Mouse (Mus musculus): ENCODE results near the gene Synm.

Gene Synm

GRCm38 (mm10) chr7:67749441-67750239 lies 9.9 kb downstream of the Synm start:
- in situ Hi-C loops (cut with MboI, MseI), result no loop called here

DNA sequence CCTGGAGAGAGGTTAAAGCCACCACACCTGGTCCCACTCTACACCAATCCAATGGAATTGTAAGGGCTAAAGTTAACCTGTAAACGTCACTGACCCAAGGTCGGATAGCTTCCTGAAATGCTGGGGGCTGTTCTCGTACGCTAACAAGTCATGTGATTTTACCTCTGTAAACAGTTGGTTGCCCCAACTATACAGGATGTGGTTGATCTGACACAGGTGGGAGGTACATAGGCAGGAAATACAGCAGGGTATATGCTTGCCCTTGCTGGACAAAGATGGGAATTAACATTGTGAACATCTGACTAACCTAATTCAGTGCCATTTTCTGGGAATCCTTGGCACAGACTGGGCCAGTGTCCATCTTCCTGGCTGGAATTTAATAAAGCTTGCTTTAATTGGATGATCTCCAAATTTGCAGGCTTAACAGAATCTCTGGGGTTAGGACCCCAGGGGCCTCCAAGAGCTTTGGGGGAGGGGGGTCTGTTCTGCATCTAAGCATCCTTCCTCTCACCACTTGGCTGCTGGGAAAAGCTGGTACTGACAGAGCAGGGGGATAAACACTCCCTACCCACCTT lies 11.7 kb downstream of the Synm start:
- in situ Hi-C loops (cut with MboI, MseI), result no loop called here

DNA sequence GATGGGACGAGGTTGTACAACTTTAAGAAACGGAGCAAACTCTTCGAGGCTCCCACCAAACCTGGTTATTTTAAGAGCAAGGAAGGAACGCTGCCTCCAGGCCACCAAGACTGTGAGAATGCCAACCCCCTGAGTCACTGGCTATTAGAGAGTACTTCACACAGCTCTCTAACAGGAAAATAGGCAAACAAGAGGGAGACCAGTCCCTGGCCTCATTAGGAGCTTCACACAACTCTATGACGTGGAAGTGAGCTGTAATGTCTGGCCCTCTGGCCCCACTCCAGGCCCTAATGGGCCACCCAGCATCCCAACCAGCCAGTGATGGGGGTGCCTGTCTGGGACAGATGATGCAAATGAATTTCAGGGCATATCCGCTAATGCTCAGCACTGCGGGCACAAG lies 17.8 kb downstream of the Synm start:
- in situ Hi-C loops (cut with MboI, MseI), result no loop called here

DNA sequence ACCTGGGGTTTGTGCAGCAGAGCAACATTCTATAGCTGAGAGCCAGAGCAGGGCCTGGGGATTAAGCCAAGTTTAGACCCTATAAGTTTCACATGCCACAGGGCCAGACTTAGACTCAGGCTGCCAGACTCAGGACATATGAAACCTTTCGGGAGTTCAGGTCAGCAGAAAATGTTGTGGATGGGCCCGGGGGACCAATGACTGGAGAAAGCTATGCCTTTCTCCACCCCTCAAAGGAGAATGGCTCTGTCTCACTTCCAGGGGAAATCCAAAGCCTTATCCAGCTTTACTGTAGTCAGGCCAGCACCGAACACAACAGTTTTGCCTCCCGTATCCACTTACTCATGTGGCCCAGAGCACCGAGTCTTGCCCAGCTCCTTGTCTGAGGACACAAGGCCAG lies 18.7 kb downstream of the Synm start:
- in situ Hi-C loops (cut with MboI, MseI), result no loop called here

DNA sequence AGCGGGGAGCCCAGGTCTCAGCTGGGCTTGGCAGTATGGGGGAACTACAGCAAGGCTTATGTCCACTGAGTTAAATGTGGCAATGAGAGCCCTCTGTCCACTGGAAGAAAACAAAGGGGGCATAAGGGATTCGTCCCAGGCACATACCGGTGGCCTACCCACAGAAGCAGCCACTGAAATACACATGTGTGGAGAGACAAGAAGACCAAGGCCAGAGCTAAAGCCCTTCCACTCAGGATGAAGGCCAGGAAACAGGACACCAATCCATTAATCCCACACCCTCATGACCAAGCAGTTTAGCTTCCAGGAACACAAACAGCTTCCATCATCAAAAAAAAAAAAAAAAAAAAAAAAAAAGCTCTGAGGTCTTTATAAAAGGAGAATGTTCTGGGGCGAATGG lies 19.2 kb downstream of the Synm start:
- in situ Hi-C loops (cut with MboI, MseI), result no loop called here

GRCm38 (mm10) chr7:67732276-67732675 lies 27.3 kb downstream of the Synm start:
- in situ Hi-C loops (cut with MboI, MseI), result no loop called here

DNA sequence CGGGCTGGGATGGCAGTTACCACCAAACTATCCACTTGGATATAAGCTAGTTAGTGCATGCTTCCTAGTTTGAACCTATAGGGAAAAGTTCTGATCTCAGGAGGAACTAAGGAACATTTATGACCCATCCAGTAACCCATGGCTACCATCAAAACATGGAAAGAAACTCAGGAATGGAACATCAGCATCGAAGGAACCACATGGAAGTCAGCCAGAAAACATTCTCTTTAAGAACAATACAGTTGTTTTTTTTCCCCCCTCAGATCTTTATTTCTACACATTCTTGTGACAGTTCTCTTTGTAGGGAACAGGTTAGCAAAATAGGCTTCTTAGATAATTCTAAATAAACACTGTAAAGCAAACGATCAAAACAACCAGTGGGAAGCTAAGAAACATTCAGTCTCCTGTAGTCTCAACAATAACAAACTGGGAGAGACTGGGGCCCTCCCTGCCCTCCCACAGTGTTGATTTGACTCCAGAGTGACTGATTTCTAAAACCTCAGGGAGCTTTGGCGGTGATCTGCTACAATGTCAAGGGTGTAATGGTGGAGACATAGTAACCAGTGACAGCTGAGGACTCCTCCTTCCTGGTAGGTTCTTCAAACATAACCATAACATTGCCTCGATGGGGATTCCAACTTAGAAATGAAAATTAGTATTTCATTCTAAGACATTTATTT lies 29.0 kb downstream of the Synm start:
- in situ Hi-C loops (cut with MboI, MseI), result no loop called here

DNA sequence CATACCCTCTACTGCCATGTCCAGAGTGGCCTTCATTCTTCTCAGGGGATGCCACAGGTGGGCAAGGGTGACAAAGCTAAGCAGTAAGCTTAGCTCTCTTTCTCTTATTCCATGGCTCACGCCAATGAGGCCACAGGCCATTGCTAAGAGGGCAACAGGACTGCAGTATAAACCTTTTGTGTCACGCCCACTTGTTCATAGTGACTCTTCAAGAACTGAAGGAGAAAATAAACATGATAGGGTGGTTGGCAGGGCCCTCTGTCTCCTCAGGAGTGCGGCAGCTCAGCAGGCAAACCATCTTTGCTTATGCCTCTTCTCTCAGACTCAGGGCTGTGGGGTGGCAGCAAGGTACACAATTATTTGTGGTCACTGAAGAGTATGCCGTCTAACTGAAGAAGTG lies 30.7 kb downstream of the Synm start:
- in situ Hi-C loops (cut with MboI, MseI), result no loop called here

DNA sequence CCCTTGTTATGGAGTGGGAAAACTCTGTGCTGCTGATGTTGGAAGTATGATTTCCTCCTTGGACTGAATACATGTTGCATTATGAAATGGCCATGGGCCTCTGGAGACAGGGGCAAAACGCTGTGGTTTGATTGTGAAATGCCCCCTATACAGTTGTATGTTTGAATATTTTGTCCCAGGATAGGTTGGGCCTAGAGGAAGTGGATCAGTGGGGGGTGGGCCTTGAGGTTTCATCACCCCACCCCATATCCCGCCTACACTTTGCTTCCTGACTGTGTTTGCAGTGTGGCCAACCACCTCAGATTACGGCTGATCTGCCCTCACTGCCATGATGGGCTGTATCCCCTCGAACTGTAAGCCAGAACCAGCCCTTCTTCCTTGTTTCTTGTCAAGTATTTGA lies 31.3 kb downstream of the Synm start:
- in situ Hi-C loops (cut with MboI, MseI), result no loop called here

GRCm38 (mm10) chr7:67725016-67725415 lies 34.5 kb downstream of the Synm start:
- in situ Hi-C loops (cut with MboI, MseI), result no loop called here

GRCm38 (mm10) chr7:67724536-67724935 lies 35.0 kb downstream of the Synm start:
- in situ Hi-C loops (cut with MboI, MseI), result no loop called here

DNA sequence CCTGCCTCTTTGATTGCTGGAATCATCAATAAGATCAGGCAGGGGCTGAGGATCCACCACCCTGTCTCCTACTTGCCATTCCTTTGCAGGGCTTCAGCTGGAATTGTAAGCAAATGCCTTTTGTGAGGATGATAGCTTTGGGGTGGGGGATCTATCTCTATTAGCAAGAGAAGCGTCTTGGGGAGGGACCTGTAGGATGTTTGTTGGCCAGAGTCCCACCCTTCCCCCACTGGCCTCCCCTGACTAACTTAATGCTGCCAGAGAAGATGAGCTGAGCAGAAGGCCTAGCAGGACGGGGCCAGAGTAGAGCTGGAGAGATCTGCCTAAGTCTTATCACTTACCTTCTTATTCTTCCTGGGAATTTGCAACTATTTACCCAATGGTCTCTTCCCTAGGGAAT lies 37.4 kb downstream of the Synm start:
- in situ Hi-C loops (cut with MboI, MseI), result no loop called here

DNA sequence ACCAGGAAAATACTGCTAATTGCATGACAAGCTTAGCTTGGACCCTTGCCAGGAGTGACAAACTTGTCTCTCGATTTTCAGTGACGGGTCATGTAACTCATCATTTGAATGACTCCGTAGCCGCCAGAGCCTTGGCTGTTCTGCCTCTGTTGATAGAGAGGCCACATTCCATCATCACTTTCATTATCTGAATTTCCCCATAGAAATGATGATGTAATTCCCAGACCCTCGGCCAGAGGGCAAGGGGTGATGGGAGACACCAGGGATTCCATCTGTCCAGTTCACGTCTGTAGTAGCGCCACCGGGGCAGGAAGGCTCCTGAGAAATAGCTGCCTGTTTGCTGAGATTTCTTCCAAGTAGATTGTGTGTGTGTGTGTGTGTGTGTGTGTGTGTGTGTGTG lies 40.7 kb downstream of the Synm start:
- in situ Hi-C loops (cut with MboI, MseI), result loop anchor here in 1 of 2 experiments (10.0 kb wide), 1 partner anchor 764 kb away; no protein-coding TSS in a partner anchor

DNA sequence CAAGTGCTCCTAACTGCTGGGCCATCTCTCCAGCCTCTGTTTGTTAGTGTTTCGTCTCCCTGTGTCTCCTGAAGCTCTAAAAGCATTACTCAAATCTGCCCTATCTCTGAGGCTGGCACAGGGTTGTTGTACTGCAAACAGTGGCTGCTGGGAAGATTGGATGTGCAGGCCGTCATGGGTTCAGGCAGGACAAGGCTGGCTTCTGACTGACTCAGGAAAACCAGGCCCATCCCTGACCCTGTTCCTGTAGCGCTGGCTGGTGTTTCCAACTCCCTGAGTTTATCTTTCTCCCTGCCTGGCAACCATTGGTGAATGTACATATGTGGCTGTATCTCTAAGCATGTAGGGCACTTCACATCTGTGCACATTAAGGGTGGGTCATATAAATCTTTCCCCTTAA lies 42.0 kb downstream of the Synm start:
- in situ Hi-C loops (cut with MboI, MseI), result loop anchor here in 1 of 2 experiments (10.0 kb wide), 1 partner anchor 763 kb away; no protein-coding TSS in a partner anchor

- in situ Hi-C loops (cut with MboI, MseI), result loop anchor here in 1 of 2 experiments (10.0 kb wide), 1 partner anchor 762 kb away; no protein-coding TSS in a partner anchor
Observed at GRCm38 (mm10) chr7:67716925-67717324, 42.6 kb downstream of the Synm start.

- in situ Hi-C loops (cut with MboI, MseI), result loop anchor here in 1 of 2 experiments (10.0 kb wide), 1 partner anchor 762 kb away; no protein-coding TSS in a partner anchor
Observed at GRCm38 (mm10) chr7:67716213-67716878, 43.2 kb downstream of the Synm start.

DNA sequence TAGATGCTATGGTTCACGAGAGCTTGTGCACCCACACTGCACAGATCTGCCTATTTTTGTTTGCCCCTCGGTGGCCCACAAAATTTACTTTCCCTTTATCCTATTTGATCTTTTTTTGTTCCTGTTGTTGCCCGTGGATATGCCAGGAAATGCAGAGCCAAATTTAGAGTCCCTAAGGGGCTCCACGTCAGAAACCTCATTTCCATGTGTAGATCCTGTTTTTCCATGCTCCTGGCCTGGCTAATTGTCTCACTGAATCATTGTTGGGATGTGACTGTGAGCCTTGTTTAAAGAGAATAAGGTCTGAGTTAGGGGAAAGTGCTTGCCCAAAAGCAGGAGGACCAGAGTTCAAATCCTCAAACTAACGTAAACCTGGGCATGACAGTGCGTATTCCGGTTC lies 44.4 kb downstream of the Synm start:
- in situ Hi-C loops (cut with MboI, MseI), result loop anchor here in 1 of 2 experiments (10.0 kb wide), 1 partner anchor 760 kb away; no protein-coding TSS in a partner anchor

GRCm38 (mm10) chr7:67713820-67714510 lies 45.6 kb downstream of the Synm start:
- in situ Hi-C loops (cut with MboI, MseI), result loop anchor here in 1 of 2 experiments (10.0 kb wide), 1 partner anchor 759 kb away; no protein-coding TSS in a partner anchor

GRCm38 (mm10) chr7:67710216-67710615 lies 49.3 kb downstream of the Synm start:
- in situ Hi-C loops (cut with MboI, MseI), result loop anchor here in 1 of 2 experiments (10.0 kb wide), 1 partner anchor 755 kb away; no protein-coding TSS in a partner anchor

DNA sequence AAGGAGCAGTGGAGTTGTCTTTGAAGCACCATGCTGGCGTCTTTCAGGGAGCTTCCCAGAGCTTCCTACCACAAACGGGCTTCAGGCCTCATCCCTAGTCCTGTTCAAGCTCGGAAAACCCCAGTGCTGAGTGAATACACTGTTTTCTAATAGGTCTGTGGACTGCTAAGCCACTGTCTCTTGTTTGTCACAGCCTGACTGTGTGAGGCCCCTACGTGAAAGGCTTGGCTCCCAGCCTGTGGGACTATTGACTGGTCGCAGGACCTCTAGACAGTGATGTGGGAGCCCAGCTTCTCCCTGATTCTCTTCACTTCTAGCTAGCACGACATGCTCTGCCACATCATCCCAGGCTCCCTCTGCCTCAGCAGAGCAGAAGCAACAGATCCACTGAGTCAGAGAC lies 51.4 kb downstream of the Synm start:
- in situ Hi-C loops (cut with MboI, MseI), result no loop called here
